Mouse (Mus musculus): ENCODE results near the gene Zfhx3. TPM values are rescaled to one million over a fixed set of nuclear protein-coding genes. Genes with fewer than 3 reads are reported as not detected.

Zfhx3 gene
- total and polyA plus RNA-seq, 3 experiments = 0.23 to 2.5 TPM; not detected in 1

DNA sequence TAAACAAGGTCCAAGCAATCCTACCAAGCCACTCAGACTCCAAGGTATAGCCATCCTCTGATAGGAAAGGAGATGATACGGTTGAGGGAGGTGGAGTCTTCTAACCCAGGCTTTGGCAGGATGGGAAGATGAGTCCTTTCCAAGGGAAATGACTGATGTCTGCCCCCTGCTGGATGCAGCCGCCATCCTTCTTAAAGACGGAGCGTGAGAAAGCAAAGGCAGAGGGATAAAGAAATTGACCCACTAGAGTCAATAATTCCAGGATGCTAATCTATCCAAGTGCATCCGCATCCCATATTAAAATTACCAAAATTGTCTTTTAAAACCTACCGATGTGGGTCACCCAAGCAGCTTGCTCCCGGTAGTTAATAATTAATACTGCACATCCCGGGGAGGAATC, 158.7 kb downstream of the Zfhx3 start:
- TF ChIP-seq ZC3H11A (IDR thresholded peaks at IDR 0.05; ENCODE audit: low read depth, low read length) (no peak), USF1 (IDR thresholded peaks at IDR 0.05; ENCODE audit: low read depth, low read length) (no peak), ZNF384 (IDR thresholded peaks at IDR 0.05; ENCODE audit: low read depth, low read length) (no peak), TBP (IDR thresholded peaks at IDR 0.05; ENCODE audit: low read depth, low read length) (no peak), USF2 (IDR thresholded peaks at IDR 0.05; ENCODE audit: borderline replicate concordance in 1 of 2, insufficient read depth in 1 of 2, low read depth in 1 of 2, low read length in 2 of 2) (no peak), POLR2AphosphoS2 (IDR thresholded peaks at IDR 0.05; ENCODE audit: low read length) (no peak), MYB (IDR thresholded peaks at IDR 0.05; ENCODE audit: low read depth, low read length) (no peak), TAL1 (IDR thresholded peaks at IDR 0.05; ENCODE audit: low read length) (no peak), POLR2A (IDR thresholded peaks at IDR 0.05; ENCODE audit: control insufficient read depth in 1 of 2, insufficient read depth in 1 of 2, low read depth in 1 of 2, low read length in 2 of 2, poor library complexity in 1 of 2) (no peak), E2F4 (IDR thresholded peaks at IDR 0.05; ENCODE audit: borderline replicate concordance, low read depth, low read length) (no peak), MEF2A (IDR thresholded peaks at IDR 0.05; ENCODE audit: extremely low read depth, insufficient replicate concordance, low read depth, low read length, poor library complexity, severe bottlenecking) (no peak), SMC3 (IDR thresholded peaks at IDR 0.05; ENCODE audit: low read depth, low read length) (no peak), GATA1 (IDR thresholded peaks at IDR 0.05; ENCODE audit: low read depth, low read length) (no peak), GABPA (IDR thresholded peaks at IDR 0.05; ENCODE audit: low read depth, low read length) (no peak), MYC (IDR thresholded peaks at IDR 0.05; ENCODE audit: low read depth, low read length) (no peak), TCF12 (IDR thresholded peaks at IDR 0.05; ENCODE audit: low read depth, low read length) (no peak), CHD2 (IDR thresholded peaks at IDR 0.05; ENCODE audit: low read length) (no peak)
- Histone ChIP-seq H3K27ac (ENCODE audit: control insufficient read depth, low read depth, low read length) (no peak overlapping the region), H3K4me3 (ENCODE audit: control insufficient read depth in 1 of 2, insufficient read depth in 1 of 2, low read depth in 2 of 2, low read length in 2 of 2) (no peak overlapping the region), H3K9me3 (replicated peaks; ENCODE audit: insufficient read depth, low read length) (no peaks in the 10 kb centered on the region), H3K27me3 (ENCODE audit: control insufficient read depth in 1 of 2, insufficient read depth in 2 of 2, low read length in 2 of 2) (no peaks in the 10 kb centered on the region; a peak in 1 of 4 replicates), H3K79me2 (ENCODE audit: control insufficient read depth, insufficient read depth, low read length, poor library complexity) (no peaks in the 10 kb centered on the region), H3K36me3 (ENCODE audit: control insufficient read depth in 1 of 2, insufficient read depth in 2 of 2, low read length in 2 of 2) (no peaks in the 10 kb centered on the region), H3K4me1 (ENCODE audit: control insufficient read depth in 1 of 2, insufficient read depth in 2 of 2, low read length in 2 of 2) (no peaks in the 10 kb centered on the region), H3K9ac (ENCODE audit: control insufficient read depth, low read depth, low read length, poor library complexity, severe bottlenecking) (no peak overlapping the region)
- no peak for DNase-seq (ENCODE audit: low read depth, low spot score)

DNA sequence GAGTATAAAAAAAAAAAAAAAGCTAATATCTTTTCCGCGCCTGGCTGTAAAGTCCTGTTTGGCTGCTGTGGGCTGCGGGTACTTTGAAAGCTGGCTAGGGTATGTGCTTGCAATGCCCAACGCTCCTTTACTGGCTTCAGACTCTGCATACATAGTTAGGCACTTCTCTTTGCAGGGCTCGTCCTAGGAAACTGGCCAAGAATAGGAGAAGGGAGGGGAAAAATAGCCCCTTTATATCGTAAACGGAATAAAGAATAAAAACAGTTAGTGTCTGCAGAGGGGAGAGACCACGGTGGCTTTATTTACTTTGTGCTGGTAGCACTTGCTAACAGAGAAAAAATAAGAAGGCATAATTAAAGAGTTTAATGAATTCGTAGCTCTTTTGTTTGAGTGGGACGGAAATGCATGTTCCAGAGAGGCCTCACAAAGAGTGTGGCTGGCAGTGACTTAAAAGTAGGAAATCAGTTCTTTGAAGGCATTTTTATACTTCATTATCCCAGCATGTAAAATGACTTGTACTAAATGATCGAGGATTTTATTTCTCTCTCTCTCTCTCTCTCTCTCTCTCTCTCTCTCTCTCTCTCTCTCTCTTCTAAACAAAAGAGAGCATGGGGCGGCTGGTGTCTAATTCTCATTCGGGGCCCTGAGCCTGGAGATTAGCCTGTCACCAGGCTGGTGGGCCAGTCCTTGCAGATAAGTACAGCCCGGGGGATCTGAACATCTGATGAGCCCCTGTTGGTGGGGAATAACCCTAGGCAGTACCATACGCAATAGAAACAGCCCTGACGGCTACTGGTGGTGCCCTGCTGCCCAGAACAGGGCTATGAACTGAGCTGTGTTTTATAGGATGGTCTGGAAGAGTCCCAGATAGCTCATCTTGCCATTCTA, 159.8 kb downstream of the Zfhx3 start:
- no peak for TF ChIP-seq KAT2A (conservative IDR thresholded peaks at IDR 0.05; ENCODE audit: low read depth, low read length)
- no peak for TF ChIP-seq USF1 (IDR thresholded peaks at IDR 0.05; ENCODE audit: low read depth, low read length)
- no peak for TF ChIP-seq MAX (IDR thresholded peaks at IDR 0.05; ENCODE audit: low read length)
- TF ChIP-seq HCFC1 (IDR thresholded peaks at IDR 0.05; ENCODE audit: low read depth, low read length) = no peak
- no peak for TF ChIP-seq UBTF (IDR thresholded peaks at IDR 0.05; ENCODE audit: borderline replicate concordance, insufficient read depth, low read depth, low read length)
- TF ChIP-seq MXI1 (IDR thresholded peaks at IDR 0.05; ENCODE audit: low read depth, low read length) = no peak
- no peak for TF ChIP-seq SMC3 (IDR thresholded peaks at IDR 0.05; ENCODE audit: low read depth, low read length)
- TF ChIP-seq RCOR1 (IDR thresholded peaks at IDR 0.05; ENCODE audit: low read depth, low read length) = no peak
- TF ChIP-seq POLR2AphosphoS5 (IDR thresholded peaks at IDR 0.05; ENCODE audit: borderline replicate concordance, low read depth, low read length) = no peak
- TF ChIP-seq SIN3A (IDR thresholded peaks at IDR 0.05; ENCODE audit: low read length) = no peak
- no peak for TF ChIP-seq MAFK (IDR thresholded peaks at IDR 0.05; ENCODE audit: borderline replicate concordance, low read depth, low read length)
- TF ChIP-seq POLR2A (IDR thresholded peaks at IDR 0.05; ENCODE audit: control insufficient read depth in 1 of 2, insufficient read depth in 1 of 2, low read depth in 1 of 2, low read length in 2 of 2, poor library complexity in 1 of 2) = no peak
- TF ChIP-seq MEF2A (IDR thresholded peaks at IDR 0.05; ENCODE audit: extremely low read depth, insufficient replicate concordance, low read depth, low read length, poor library complexity, severe bottlenecking) = no peak
- TF ChIP-seq GABPA (IDR thresholded peaks at IDR 0.05; ENCODE audit: low read depth, low read length) = no peak
- no peak for TF ChIP-seq ZMIZ1 (IDR thresholded peaks at IDR 0.05; ENCODE audit: low read depth, low read length)
- no peak for TF ChIP-seq CHD2 (IDR thresholded peaks at IDR 0.05; ENCODE audit: low read length)
- no peak for TF ChIP-seq MYB (IDR thresholded peaks at IDR 0.05; ENCODE audit: low read depth, low read length)
- no peak for TF ChIP-seq JUND (IDR thresholded peaks at IDR 0.05; ENCODE audit: low read depth, low read length)
- H3K27me3 ChIP-seq (ENCODE audit: control insufficient read depth in 1 of 2, insufficient read depth in 2 of 2, low read length in 2 of 2) = no peaks in the 10 kb centered on the region; a peak in 1 of 4 replicates
- no peak overlapping the region for H3K9ac ChIP-seq (ENCODE audit: control insufficient read depth, low read depth, low read length, poor library complexity, severe bottlenecking)
- no peak overlapping the region for H3K27ac ChIP-seq (ENCODE audit: control insufficient read depth, low read depth, low read length)
- no peaks in the 10 kb centered on the region for H3K9me3 ChIP-seq (replicated peaks; ENCODE audit: insufficient read depth, low read length)
- H3K79me2 ChIP-seq (ENCODE audit: control insufficient read depth, insufficient read depth, low read length, poor library complexity) = no peaks in the 10 kb centered on the region
- H3K4me1 ChIP-seq (ENCODE audit: control insufficient read depth in 1 of 2, insufficient read depth in 2 of 2, low read length in 2 of 2) = no peaks in the 10 kb centered on the region
- no peaks in the 10 kb centered on the region for H3K36me3 ChIP-seq (ENCODE audit: control insufficient read depth in 1 of 2, insufficient read depth in 2 of 2, low read length in 2 of 2)
- no peak overlapping the region for H3K4me3 ChIP-seq (ENCODE audit: control insufficient read depth in 1 of 2, insufficient read depth in 1 of 2, low read depth in 2 of 2, low read length in 2 of 2)
- no peak for DNase-seq (ENCODE audit: low read depth, low spot score)

Measured in MEL (cell line).